Mouse (Mus musculus) bone marrow macrophage, adult 2 months (primary cell): ENCODE measurements around the gene Tesmin.

Experiments used
- CTCF ChIP-seq: IDR thresholded peaks from 2 replicates; pipeline ENCODE4 v1.5.1; 2012; ENCODE audit warnings: low read depth, mild to moderate bottlenecking, low read length, moderate library complexity
- POLR2A ChIP-seq: IDR thresholded peaks from 2 replicates; pipeline ENCODE4 v1.6.1; 2012; ENCODE audit warnings: mild to moderate bottlenecking, low read depth, low read length, borderline replicate concordance

DNA sequence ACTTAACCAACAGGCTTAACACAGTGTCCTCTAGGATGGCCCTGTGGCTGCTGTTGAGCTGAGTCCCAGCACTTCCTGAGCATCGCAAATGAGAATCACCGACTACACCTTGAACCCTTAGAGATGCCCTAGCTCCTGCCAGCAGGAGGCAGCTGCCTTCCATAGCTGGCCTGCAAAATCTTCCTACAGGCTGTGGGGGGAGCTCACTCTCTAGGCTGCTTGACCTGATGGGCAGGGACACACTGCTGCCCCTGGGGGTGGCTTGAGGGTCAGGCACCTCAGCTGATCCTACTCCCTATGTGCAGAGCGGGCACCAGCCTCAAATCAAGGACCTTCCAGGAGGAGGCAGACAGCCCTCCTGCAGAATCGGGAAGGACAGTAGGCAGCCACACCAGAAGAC is 31.0 kb upstream of the Tesmin start:
- TF ChIP-seq CTCF, result no peak
- TF ChIP-seq POLR2A, result no peak
